Mouse (Mus musculus) limb, embryonic 11.5 days (tissue): ENCODE measurements around the gene Ccdc63. TPM values are rescaled to one million over a fixed set of nuclear protein-coding genes. Genes with fewer than 3 reads are reported as not detected.
"Not testable (repeated sequence)": the region's sequence is repeated elsewhere in the genome, so short reads cannot be mapped to it uniquely, and the experiment has no call there.

ENCODE experiments used
- ATAC-seq: fragments of 200-750 bp; cut with Nextera tagmentation; 2 replicates; pipeline ENCODE4 v1.8.0; 2017; ENCODE audit warnings: low read depth; ENCODE audit not compliant: insufficient number of reproducible peaks, low FRiP score, low TSS enrichment
- DNase-seq: peaks from one replicate; pipeline ENCODE4 v3.0.0-alpha.2; 2015; ENCODE audit warnings: low spot score
- H3K27ac ChIP-seq: fragments of 300-500 bp; sonication (generic); replicated peaks from 2 replicates; pipeline ENCODE4 v1.5.1; 2014; ENCODE audit warnings: low read depth, mild to moderate bottlenecking, low read length
- H3K27me3 ChIP-seq: fragments of 300-500 bp; sonication (generic); 2 replicates; pipeline ENCODE4 v1.6.1; 2014; ENCODE audit warnings: mild to moderate bottlenecking, low read length, mixed read lengths; ENCODE audit not compliant: control insufficient read depth, insufficient read depth
- H3K36me3 ChIP-seq: fragments of 300-500 bp; sonication (generic); 2 replicates; pipeline ENCODE4 v1.6.1; 2014; ENCODE audit warnings: mild to moderate bottlenecking, low read length, moderate library complexity, mixed read lengths; ENCODE audit not compliant: control insufficient read depth, insufficient read depth
- H3K4me1 ChIP-seq: fragments of 300-500 bp; sonication (generic); 2 replicates; pipeline ENCODE4 v1.6.1; 2014; ENCODE audit warnings: low read length, mixed read lengths; ENCODE audit not compliant: control insufficient read depth, insufficient read depth
- H3K4me2 ChIP-seq: fragments of 300-500 bp; sonication (generic); 2 replicates; pipeline ENCODE4 v1.6.1; 2014; ENCODE audit warnings: low read depth, mild to moderate bottlenecking, moderate library complexity; ENCODE audit not compliant: severe bottlenecking
- H3K4me3 ChIP-seq: fragments of 300-500 bp; sonication (generic); 2 replicates; pipeline ENCODE4 v1.5.1; 2014; ENCODE audit warnings: low read depth, low read length
- H3K9ac ChIP-seq: fragments of 300-500 bp; sonication (generic); 2 replicates; pipeline ENCODE4 v1.6.1; 2014; ENCODE audit warnings: mild to moderate bottlenecking, low read length
- H3K9me3 ChIP-seq: fragments of 300-500 bp; sonication (generic); 2 replicates; pipeline ENCODE4 v1.6.1; 2016; ENCODE audit warnings: low read length; ENCODE audit not compliant: control insufficient read depth
- WGBS: fragments of 180-500 bp; shearing (Covaris S2); extraction: QIAGEN DNeasy Blood & Tissue Kit; methylation state at CpG from one replicate; pipeline ENCODE4 v1.1.7; 2014; 5-methylcytosine and 5-hydroxymethylcytosine counted together
- polyA plus RNA-seq: library from polyadenylated mRNA; unstranded; fragments of >200 nt; fragmentation: Nextera tagmentation; extraction: Ambion mirVana; gene quantifications from 2 replicates; pipeline ENCODE4 v1.2.1, GENCODE M21; 2014

Gene Ccdc63
- polyA plus RNA-seq, 1 experiment from 2014 or later, result not detected

GRCm38 (mm10) chr5:122156486-122156885 lies 15.9 kb upstream of the Ccdc63 start:
- Histone ChIP-seq H3K27ac (no peak overlapping the region), H3K9me3 (no peaks in the 10 kb centered on the region), H3K4me2 (no peak overlapping the region), H3K9ac (no peak overlapping the region), H3K27me3 (no peaks in the 10 kb centered on the region), H3K36me3 (peaks cover under 1% of the 10 kb centered on the region; the same call in 1 of the 2 replicates), H3K4me1 (peaks cover 10% of the 10 kb centered on the region), H3K4me3 (no peak overlapping the region)
- ATAC-seq (no peak), DNase-seq (no peak)
- 72% methylated on average over 2 of the region's 2 CpGs for WGBS

GRCm38 (mm10) chr5:122155613-122156012 lies 15.0 kb upstream of the Ccdc63 start:
- no peak overlapping the region for H3K27ac ChIP-seq
- no peak for ATAC-seq
- no peaks in the 10 kb centered on the region; the same call in 1 of the 2 replicates for H3K36me3 ChIP-seq
- H3K9ac ChIP-seq, result no peak overlapping the region
- H3K4me2 ChIP-seq, result no peak overlapping the region
- H3K27me3 ChIP-seq, result no peaks in the 10 kb centered on the region
- no peak for DNase-seq
- peaks cover 7% of the 10 kb centered on the region for H3K4me1 ChIP-seq
- no peak overlapping the region for H3K4me3 ChIP-seq
- H3K9me3 ChIP-seq, result no peaks in the 10 kb centered on the region

- no peaks in the 10 kb centered on the region for H3K27me3 ChIP-seq
- WGBS, result 77% methylated on average over 3 of the region's 3 CpGs
- H3K27ac ChIP-seq, result no peak overlapping the region
- no peak overlapping the region for H3K4me3 ChIP-seq
- no peaks in the 10 kb centered on the region for H3K9me3 ChIP-seq
- ATAC-seq (no peak), DNase-seq (no peak)
- H3K4me2 ChIP-seq, result no peak overlapping the region
- peaks cover 3% of the 10 kb centered on the region for H3K4me1 ChIP-seq
- H3K36me3 ChIP-seq, result no peaks in the 10 kb centered on the region
- H3K9ac ChIP-seq, result no peak overlapping the region
Observed at GRCm38 (mm10) chr5:122154782-122155181, 14.2 kb upstream of the Ccdc63 start.

DNA sequence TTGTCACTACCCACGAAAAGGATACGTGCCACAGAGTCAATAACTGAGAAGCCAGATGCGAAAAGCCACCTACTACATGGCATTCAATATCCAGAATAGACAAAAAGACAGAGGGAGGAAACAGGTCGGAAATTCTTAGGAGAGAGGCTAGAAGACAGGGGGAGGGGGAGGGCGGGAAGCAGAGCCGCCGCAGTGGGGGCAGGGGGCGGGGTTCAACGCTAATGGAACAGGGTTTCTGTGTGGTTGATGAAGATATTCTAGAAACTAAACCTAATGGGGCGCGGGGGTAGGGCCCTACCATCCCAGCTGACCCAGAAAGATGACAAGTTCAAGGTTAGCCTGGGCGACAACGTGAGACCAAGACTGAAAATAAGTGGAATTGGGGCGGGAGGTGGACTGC lies 13.4 kb upstream of the Ccdc63 start:
- no peak overlapping the region for H3K4me2 ChIP-seq
- H3K4me1 ChIP-seq, result no peaks in the 10 kb centered on the region; the same call in 1 of the 2 replicates
- ATAC-seq (no peak), DNase-seq (no peak)
- no peaks in the 10 kb centered on the region for H3K9me3 ChIP-seq
- no peak overlapping the region for H3K4me3 ChIP-seq
- 31% methylated on average over 11 of the region's 14 CpGs for WGBS
- no peak overlapping the region for H3K9ac ChIP-seq
- H3K36me3 ChIP-seq, result no peaks in the 10 kb centered on the region
- no peaks in the 10 kb centered on the region for H3K27me3 ChIP-seq
- H3K27ac ChIP-seq, result no peak overlapping the region

GRCm38 (mm10) chr5:122152508-122152907 lies 11.9 kb upstream of the Ccdc63 start:
- not testable (repeated sequence) for H3K9ac ChIP-seq, H3K9me3 ChIP-seq, H3K27ac ChIP-seq, H3K4me3 ChIP-seq, H3K27me3 ChIP-seq, ATAC-seq, H3K4me1 ChIP-seq, DNase-seq, H3K36me3 ChIP-seq, H3K4me2 ChIP-seq
- WGBS, result 89% methylated on average over 5 of the region's 5 CpGs

DNA sequence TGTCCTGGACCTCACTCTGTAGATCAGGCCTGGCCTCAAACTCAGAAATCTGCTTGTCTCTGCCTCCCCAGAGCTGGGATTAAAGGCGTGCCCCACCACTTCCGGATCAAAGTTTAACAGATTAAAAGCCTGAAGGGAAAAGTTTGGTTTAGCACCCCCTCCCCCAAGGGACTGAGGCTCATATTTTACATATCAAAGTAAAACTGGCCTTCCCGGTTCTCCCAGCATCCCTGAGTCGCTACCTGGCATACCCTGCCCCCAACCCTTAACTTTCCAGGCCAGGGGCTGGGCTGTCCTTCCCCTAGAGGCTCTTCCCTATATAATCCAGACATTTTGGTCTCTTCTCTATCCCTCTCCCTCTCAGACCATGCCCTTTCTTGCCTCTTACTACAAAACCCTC lies 8.6 kb upstream of the Ccdc63 start:
- peaks cover 11% of the 10 kb centered on the region; the same call in 1 of the 2 replicates for H3K4me1 ChIP-seq
- H3K9me3 ChIP-seq, result no peaks in the 10 kb centered on the region
- no peak overlapping the region for H3K9ac ChIP-seq
- H3K27me3 ChIP-seq, result no peaks in the 10 kb centered on the region
- no peak for ATAC-seq
- H3K27ac ChIP-seq, result no peak overlapping the region
- 45% methylated on average over 4 of the region's 4 CpGs for WGBS
- H3K4me2 ChIP-seq, result no peak overlapping the region
- DNase-seq, result no peak
- no peaks in the 10 kb centered on the region for H3K36me3 ChIP-seq
- H3K4me3 ChIP-seq, result no peak overlapping the region

GRCm38 (mm10) chr5:122148107-122148506 lies 7.5 kb upstream of the Ccdc63 start:
- H3K27me3 ChIP-seq, result no peaks in the 10 kb centered on the region
- H3K4me2 ChIP-seq, result no peak overlapping the region
- DNase-seq, result no peak
- H3K9me3 ChIP-seq, result no peaks in the 10 kb centered on the region
- H3K4me1 ChIP-seq, result peaks cover 11% of the 10 kb centered on the region; the same call in 1 of the 2 replicates
- no peak overlapping the region; the same call in 1 of the 2 replicates for H3K9ac ChIP-seq
- no peak overlapping the region for H3K4me3 ChIP-seq
- no peak for ATAC-seq
- 75% methylated on average over 1 of the region's 1 CpGs for WGBS
- H3K36me3 ChIP-seq, result no peaks in the 10 kb centered on the region
- H3K27ac ChIP-seq, result no peak overlapping the region

GRCm38 (mm10) chr5:122146609-122147008 lies 6.0 kb upstream of the Ccdc63 start:
- Histone ChIP-seq H3K4me2 (no peak overlapping the region), H3K27me3 (no peaks in the 10 kb centered on the region), H3K9me3 (no peaks in the 10 kb centered on the region), H3K36me3 (no peaks in the 10 kb centered on the region), H3K9ac (0 out of 2 replicates have a peak overlapping the region, but pooled peaks have one; percentile 40), H3K4me1 (peaks cover 11% of the 10 kb centered on the region; the same call in 1 of the 2 replicates), H3K4me3 (no peak overlapping the region), H3K27ac (peak overlapping the region; percentile 84)
- ATAC-seq (0 out of 2 replicates have a peak, but pooled peaks have one; percentile 24), DNase-seq (no peak)

GRCm38 (mm10) chr5:122146056-122146580 lies 5.5 kb upstream of the Ccdc63 start:
- Histone ChIP-seq H3K4me2 (peak overlapping the region; percentile 12; the same call in 1 of the 2 replicates), H3K36me3 (no peaks in the 10 kb centered on the region), H3K27ac (peak overlapping the region; percentile 84), H3K9me3 (no peaks in the 10 kb centered on the region), H3K9ac (no peak overlapping the region), H3K4me3 (no peak overlapping the region), H3K27me3 (no peaks in the 10 kb centered on the region), H3K4me1 (peaks cover 11% of the 10 kb centered on the region; the same call in 1 of the 2 replicates)
- DNase-seq (peak; percentile 75), ATAC-seq (peak; percentile 63)
- WGBS, result 21% methylated on average over 10 of the region's 10 CpGs
